Comparison of ENCODE assay signal across 8 mouse cellular contexts in the genomic region with DNA sequence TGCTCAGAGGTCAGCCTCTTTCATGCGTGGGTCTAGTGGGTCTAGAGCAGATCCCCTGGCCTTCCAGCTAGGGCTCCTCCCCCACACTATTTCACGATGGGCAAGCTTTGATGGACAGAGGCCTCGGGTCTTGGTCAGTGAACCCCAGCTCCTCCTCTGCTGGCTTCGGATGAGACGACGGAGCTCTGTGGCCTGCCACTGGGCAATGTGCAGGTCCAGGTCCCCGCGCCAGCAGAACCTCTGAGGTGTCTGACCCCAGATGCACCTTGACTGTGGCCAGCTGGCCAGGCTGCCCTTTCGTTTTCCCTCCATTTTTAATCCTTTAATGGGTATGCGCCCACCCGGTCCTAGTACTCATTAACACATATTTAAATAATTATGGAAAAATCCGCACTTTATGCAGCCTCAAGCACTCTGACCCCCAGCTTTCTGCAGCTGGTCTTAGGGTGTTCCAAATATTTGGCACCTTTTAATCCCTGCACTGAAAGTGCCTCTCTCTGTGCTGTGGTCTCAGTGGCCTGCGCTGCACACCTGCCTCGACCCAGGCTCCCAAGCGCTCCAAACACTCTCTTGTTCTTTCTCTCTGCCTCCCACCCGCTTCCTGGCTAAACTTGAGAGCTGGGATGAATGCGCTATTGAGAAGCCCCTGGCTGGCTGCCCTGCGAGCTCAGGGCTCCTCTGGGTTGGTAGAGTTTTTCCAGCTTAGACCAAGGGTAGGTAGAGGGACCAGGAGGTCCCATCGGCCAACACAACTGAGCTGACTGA.
A peak's percentile ranks its signal among the peaks of the same experiment; 100 is the strongest.
DNase-seq lines count a peak whose midpoint lies in the region; ATAC-seq and TF ChIP-seq lines count a peak whose summit lies in the region.

No protein-coding gene starts in this region.

- H3K4me3 ChIP-seq in kidney, adult 2 months (ENCODE audit: insufficient read depth, low read depth, low read length) = no peak overlapping the region

- H3K27me3 ChIP-seq in kidney, adult 2 months (replicated peaks; ENCODE audit: control insufficient read depth, insufficient read depth, low read length) = no peaks in the 10 kb centered on the region

- H3K4me1 ChIP-seq in kidney, adult 2 months (ENCODE audit: control insufficient read depth, insufficient read depth, low read length) = peaks cover 3% of the 10 kb centered on the region; the same call in 1 of the 2 replicates

- peak; percentile 41; the same call in 1 of the 2 replicates for ATAC-seq in frontal cortex, adult (ENCODE audit: low TSS enrichment)

- no peak for TF ChIP-seq CTCF in kidney, adult 2 months (conservative IDR thresholded peaks at IDR 0.05; ENCODE audit: insufficient read depth, insufficient read length, low read depth, low read length)

- intact Hi-C loops in left cerebral cortex, postnatal 14 days (cut with DNase I) = no loop called here

- peak; percentile 69 for DNase-seq in testis, postnatal 10 days (ENCODE audit: low spot score)
- no peak for DNase-seq in testis, postnatal 14 days (ENCODE audit: low spot score)
- DNase-seq in left cerebral cortex, postnatal 14 days (ENCODE audit: low spot score in 2 of 2) = peak; percentile 72 to 74
- DNase-seq in telencephalon, adult 2 months (ENCODE audit: low read depth, low spot score) = peak; percentile 13
- no peak for DNase-seq in heart, adult 11 months
- no peak for DNase-seq in adrenal gland, postnatal 14 days
- DNase-seq in kidney, adult 2 months = no peak

- no peak for TF ChIP-seq POLR2A in kidney, adult 2 months (IDR thresholded peaks at IDR 0.05; ENCODE audit: low read depth, low read length)

- no peaks in the 10 kb centered on the region for H3K36me3 ChIP-seq in kidney, adult 2 months (ENCODE audit: control insufficient read depth, insufficient read depth, low read length)

- 63% methylated on average over 19 of the region's 19 CpGs for WGBS in kidney, adult 2 months

- no peak overlapping the region for H3K27ac ChIP-seq in kidney, adult 2 months (ENCODE audit: insufficient read depth, low read depth, low read length)

Comparison
In these comparisons a context has a peak if more than half of its experiments do, and no peak if none do; other contexts are left out.
1. DNase-seq: peak in testis, postnatal 10 days (single experiment), left cerebral cortex, postnatal 14 days (2 of 2) and telencephalon, adult 2 months (single experiment); none in testis, postnatal 14 days (single experiment), heart, adult 11 months (single experiment), adrenal gland, postnatal 14 days (single experiment) and kidney, adult 2 months (single experiment).